Mouse (Mus musculus) adrenal gland, postnatal 25 days (tissue): ENCODE data around the gene Nxpe2. TPM values are rescaled to one million over a fixed set of nuclear protein-coding genes. Genes with fewer than 3 reads are reported as not detected.

ENCODE experiments used
- DNase-seq: peaks from one replicate; pipeline ENCODE4 v3.0.0; 2021; ENCODE audit warnings: mixed read lengths
- long read RNA-seq: library from polyadenylated mRNA; stranded (forward); transcript quantifications from one replicate; pipeline ENCODE4 v2.0.0, GENCODE M21; 2021
- total RNA-seq: library from RNA; stranded (reverse); gene quantifications from 2 replicates; pipeline ENCODE4 v1.2.3, GENCODE M21; 2021

Gene Nxpe2
- 0.48 and 0.85 TPM in 2 replicates for total RNA-seq
- long read RNA-seq, partial matches to known transcripts, result 0 of 5 reads
- long read RNA-seq, other reads (novel, unspliced or antisense), result 4 of 5 reads

DNA sequence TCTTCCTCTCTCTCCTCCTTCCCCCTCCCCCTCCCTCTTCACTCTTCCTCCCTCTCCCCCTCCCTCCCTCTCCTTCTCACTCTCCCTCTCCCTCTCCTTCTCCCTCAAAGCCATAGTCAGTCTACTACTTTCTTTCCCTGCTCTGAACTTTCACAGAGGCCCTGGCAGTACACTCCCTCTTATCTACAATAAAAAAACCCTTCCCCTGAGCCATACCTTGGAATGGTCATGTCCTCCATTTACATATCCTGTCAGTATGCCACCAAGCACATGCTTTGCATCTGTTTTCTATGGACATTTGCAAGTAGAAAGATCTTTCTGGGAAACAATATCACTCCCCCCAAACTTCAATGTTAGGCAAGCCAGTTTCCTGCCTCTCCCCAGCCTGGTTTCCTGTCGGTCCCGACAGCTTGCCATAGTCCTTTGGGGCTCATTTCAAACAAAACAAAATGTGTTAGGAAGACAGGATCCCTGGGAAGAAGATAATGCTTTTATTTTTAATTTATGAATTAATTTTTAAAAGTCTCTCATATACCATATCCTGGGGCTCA, at the start of gene Nxpe2:
TSS of gene Nxpe2 (minus strand) at position 307 of the 551 bp plus-strand sequence.
- no peak for DNase-seq

DNA sequence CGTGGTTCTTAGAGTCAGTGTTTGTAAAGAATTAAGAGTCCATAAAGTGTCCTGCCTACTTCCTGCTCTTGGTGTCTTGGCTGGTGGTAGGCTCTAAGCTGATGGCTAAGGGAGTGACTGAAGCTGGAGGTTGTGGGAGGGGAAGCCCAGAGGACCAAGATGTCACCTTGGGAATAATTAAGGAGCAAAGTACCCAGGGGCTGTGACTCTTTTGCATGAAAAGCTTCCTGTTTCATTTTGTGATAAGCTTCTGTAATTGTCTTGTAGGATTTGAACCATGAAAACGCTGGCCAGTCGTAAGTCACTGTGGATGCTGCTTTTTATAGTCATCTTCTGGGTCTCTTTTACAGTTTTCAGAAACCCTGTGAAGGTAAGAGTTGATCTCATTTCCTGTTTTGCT, 36.7 kb upstream of the Nxpe2 start:
- DNase-seq, result no peak

DNA sequence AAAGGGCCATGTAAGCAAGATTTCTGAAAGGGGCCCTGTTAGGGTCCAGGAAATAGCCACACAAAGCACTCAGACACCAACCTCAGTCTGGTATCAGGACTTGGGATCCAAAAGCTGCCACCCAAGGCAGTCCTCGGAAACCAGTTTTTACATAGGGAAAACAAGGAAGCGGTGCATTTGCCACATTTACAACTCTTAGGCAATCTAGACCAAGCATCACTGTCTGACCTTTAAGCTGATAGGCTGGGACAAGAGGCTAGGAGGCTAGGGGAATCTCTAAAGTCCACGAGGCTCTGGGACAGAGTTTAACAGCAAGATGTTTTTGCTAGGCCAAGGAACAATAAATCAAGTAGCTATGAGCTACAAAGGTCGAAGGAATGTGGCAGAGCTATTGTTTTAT, 35.2 kb upstream of the Nxpe2 start:
- DNase-seq, result no peak

DNA sequence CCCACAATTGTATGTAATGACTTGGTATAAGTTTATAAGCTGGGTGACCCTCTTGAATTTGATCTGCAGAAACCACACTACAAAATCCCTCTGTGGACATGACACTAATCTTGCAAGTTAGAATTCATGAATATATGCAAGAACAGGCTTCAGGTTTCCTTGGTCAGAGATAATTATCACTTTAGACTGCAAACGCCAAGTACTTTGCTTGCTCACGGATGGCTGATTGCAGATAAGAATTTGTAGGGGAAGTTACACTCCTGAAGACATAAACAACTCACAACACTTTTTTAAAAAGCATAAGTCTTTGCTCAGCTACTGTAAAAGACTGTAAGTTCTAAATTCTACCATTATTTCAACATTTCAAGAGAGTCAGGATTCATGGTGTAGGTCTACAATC, 21.1 kb upstream of the Nxpe2 start:
- DNase-seq, result no peak

DNA sequence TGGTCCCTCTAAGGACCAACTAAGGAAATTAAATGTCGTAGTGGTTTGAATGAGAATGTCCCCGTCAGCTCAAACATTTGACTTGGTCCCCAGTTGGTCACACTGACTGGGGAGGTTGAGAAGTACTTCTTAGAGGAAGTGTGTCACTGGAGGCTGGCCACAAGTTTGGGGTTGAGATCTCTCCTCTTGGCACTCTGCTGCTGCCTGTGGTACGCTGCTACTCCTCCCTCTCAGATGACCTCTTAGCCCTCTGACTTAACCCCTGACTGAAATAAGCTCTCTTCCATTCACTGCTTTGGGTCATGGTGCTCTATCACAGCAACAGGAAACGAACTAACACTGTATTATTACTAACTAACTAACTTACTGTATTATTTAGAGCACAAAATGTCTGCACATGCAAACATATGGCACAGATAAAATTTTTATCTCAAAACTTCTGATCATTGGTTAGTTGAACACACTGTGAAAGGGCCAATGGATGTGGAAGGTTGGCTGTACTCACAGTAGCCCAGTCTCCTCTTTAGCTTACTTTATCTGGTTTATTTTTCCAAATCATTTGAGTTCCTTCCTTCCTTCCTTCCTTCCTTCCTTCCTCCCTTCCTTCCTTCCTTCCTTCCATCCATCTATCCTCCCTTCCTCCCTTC, 20.1 kb upstream of the Nxpe2 start:
- DNase-seq, result no peak

DNA sequence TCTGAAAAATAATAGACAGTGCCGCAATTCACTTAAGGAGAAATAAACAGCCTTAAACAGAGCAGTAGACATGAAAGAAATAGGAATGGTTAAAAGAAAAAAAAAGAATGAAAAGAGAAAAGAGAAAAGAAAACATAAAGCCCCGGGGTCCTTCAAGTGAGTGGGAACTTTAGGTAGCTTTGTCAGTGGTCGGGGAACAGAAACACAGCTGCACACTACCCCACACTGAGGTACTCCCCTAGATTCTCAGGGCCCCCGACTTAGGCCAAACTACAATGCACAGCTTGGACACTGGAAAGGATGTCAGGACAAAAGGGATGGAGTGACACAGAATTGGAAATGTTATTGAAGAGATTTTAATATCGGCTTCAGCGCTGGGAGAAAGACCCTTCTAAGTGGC, 9.5 kb upstream of the Nxpe2 start:
- DNase-seq, result no peak

DNA sequence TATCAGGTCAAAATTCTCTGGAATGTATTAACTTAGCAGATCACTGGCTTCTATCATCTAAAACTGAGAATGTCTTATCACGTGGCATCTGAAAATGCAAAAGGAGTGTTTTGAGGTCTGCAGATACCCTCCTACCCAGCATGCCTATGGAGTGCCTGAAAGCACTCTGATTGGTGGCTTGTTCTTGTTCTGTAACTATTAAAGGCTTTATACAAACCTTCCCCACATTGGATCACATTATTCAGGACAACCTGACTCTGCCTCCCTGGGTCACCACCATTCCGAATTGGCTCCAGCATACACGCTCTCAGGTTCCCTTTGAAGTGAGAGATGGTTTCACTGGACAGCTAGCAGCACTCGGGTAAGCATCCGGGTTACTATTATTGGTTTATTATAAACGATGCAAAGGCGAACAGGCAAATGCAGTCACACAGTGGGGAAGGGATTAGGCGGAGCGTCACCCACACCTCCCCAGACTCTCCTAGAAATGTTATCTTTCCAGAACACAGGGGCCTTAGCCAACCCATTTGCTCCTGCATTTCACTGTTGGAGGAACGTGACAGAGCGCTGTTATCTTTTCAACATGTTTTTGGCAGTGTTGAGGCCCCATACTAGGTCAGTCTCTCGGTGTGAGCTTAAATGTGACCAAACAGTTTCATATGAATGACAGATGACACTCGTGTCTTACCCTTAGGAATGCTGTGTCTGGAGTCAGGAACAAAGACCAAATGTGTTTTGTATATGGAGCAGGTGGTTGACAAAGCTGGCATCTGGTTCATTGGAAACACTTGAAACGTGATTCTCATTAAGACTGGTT, 8.8 kb upstream of the Nxpe2 start:
- DNase-seq, result no peak

DNA sequence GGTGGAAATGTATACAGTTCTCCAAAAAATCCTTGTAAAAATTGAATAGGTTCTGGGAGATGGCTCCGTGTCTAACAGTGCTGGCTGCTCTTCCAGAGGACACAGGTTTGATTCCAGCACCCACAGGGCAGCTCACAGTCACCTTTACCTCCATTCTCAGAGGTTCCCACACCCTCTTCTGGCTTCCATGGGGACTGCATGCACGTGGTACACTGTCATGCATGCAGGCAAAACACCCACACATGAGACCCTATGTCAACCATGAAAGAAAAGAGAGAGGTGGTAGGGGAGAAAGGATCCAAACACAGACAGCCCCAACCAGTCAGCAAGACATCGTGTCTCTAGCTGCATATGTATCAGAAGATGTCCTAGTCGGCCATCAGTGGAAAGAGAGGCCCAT, 7.6 kb upstream of the Nxpe2 start:
- DNase-seq, result no peak

DNA sequence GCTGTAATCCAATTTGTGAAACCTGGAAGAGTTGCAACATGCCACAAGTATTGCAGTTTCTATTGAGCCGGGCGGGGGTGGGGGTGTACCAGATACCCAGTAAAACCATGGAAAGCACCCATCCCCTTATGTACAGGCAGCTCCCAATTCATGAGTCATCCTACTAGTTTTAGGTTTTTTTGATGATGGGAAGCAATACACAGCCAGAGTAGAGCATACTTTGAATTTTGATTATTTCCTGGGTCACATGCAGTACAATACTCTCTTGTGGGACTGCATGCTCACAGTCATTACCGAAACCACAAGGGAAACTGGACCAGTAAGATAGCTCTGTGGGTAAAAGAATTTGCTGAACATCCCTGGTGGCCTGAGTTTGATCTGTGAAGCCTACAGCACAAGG, 3.8 kb upstream of the Nxpe2 start:
- no peak for DNase-seq

DNA sequence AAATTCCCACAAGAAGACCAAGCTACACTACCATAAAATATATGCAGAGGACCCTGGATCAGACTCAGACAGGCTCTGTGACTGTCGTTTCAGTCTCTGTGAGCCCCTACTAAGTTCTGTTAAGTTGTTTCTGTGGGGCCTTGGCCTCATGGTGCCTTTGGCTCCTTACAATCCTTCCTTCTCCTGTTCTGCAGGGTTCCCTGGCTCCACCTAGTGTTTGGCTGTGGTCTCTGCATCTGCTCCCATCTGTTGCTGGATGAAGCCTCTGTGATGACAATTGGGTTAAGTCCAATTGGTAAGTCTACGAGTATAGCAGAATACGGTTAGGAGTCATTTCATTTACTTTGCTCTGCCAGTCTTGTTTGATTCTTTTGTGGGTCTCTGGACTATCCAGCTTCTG, 1.5 kb upstream of the Nxpe2 start:
- DNase-seq, result peak; percentile 75

DNA sequence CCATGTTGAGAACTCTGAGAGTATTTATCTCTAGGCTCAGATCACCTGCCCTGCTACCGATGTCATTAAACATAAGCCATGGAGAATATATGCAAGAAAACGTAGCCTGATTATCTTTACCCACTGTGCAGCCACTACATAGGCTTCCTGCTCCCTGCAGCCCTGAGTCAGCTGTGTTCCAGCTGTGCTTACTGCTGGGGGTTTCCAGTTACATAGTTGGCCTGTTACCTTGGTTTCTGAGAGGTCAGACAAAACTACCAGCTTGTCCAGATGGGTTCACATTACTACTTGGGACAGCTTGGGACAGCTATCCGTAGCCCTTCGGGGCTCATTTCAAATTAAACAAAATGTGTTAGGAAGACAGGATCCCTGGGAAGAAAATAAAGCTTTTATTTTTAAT, 868 bp upstream of the Nxpe2 start:
- DNase-seq, result no peak

DNA sequence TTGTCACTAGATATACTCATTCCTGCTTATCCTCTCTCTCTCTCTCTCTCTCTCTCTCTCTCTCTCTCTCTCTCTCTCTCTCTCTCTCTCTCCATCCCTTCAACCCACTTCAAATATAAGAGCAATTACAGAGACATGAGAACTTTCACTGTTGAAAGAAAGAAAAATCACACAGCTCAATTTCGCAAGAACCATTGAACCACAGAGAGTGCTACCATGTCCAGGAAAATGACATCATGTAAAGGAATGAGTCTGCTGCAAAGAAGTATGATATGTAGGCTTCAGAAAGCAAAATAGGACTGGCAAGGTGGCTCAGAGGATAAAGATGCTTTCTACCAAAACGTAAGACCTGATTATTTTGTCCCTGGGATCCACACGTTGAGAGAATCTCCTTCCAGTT, 7.4 kb downstream of the Nxpe2 start:
- no peak for DNase-seq

DNA sequence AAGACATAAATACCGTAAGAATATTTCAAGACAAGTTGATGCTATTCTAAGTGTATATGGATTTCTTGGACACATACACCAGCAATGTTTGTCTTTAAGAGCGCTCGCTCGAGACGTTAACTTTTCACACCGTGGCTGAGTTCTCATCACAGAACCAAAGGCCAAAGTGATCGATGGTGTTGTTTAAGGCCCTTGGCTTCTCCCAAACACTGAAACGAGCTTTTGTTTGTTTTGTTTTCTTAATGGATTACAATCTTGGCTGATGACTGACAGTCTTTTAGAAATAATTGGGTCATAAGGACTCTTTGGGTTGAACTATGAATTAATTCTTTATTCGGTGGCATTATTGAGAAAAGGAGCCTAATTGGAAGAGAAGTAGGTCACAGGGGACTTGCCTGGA, 7.8 kb downstream of the Nxpe2 start:
- DNase-seq, result no peak

DNA sequence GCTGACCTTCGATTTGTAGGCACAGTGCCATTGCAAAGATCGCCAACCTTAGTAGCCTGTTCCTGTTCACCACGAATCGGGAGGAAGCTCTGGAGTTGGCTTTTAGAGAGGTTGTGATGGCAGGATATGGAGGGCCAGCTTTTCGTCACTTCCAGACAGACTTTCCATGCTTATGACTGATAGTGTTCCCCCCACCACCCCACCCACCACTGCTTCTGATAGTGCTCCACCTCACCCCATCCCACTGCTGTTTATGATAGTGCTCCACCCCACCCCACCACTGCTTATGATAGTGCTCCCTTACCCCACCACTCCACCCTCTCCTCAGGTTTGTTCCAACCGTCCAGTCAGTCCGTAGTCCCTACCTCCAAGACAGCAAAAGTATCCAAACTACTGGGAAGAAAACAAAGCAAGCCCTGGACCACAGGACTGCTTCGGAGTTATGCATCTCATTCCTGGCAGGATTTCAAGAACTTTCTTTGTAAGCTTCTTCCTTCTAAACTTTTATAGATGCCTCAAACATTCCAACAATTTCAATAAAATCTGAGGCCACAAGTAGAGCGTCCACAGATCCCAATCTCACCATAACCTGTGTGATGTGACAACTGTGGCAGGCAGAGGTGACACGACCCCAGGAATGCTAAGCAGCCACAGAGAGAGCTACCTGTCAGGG, 12.4 kb downstream of the Nxpe2 start:
- no peak for DNase-seq

DNA sequence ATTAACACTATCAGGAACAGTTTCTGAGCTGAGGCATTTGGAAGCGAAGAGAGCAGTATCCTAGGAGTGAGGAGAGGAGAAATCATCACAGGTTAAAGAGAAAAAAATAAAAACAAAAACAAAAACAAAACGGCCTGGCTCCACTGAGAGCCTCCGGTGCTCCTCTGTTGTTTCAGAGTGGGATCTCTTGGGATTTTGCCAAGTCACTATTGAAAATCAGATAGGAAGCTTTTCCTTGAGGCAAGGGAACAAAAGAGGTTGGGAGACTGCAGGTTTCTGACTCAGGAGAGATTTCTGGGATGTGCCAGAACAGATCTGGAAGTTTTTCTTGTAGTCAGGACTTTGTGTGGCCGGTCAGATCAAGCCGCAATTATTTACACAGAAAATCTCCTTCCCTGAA, 13.7 kb downstream of the Nxpe2 start:
- no peak for DNase-seq

DNA sequence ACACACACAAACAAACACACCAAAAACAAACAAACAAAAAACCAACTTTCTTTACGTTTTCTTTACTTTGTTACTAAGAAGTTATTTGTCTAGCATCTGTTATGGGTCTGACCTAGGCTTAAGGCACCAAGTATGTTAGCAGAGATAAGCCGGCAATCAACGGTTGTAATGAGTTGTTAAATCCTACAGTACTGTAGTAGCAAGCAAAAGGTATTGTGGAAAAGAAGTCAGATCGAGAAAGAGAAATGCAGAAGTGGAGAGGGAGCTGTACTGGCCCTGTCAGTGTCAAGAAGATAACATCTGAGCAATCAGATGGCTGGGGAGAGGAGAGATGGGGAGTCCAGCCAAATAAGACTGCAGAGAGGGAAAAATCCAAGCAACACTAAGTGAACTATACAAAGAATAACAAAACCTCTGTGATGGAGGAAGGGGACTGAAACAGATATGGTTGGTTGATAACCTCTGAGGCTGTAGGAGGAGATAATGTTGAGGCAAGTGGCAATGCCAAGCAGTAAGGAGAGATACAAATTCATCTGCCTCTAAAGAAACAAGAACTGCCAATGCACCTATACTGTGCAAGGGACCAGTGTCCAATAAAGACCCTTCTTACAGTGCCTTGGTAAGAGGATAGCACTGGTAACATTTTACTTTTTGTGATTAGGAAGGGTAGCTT, 14.3 kb downstream of the Nxpe2 start:
- no peak for DNase-seq

DNA sequence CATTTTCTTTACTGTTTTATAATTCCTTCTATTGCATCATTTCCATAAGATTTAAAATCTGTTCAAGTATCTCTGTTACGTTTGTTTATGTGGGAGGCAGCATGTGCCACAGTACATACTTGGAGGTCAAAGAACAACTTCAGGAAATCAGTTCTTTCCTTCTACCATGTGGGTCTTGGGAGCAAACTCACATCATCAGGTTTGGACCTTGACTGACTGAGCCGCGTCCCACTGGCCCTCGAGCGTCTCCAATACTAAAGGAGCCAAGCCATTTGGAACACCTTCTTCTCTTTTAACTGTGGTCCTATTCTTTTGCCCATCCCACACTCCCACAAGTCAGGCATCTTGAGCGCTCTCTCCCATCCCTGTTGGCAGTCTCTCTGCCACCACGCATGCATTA, 23.7 kb downstream of the Nxpe2 start:
- DNase-seq, result no peak

DNA sequence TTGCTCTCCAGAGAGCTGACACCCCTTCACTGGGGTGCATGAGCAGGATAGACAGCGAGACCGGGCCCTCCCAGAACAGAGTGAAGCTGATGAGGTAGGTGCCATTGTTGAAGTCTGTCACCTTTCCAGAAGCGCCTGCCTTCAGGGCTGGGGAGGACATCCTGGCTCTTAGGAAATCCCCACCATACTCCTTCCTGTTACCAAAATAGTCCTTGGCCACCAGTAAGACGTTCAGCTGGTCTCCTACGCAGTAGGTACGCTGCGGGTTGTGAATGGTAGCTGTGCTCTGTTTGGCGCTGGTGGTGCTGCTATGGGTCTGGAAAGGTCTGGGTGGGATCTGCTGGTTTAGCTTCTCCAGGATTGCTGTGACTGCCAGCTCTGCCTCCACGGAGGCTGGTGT, 26.9 kb downstream of the Nxpe2 start:
- no peak for DNase-seq

DNA sequence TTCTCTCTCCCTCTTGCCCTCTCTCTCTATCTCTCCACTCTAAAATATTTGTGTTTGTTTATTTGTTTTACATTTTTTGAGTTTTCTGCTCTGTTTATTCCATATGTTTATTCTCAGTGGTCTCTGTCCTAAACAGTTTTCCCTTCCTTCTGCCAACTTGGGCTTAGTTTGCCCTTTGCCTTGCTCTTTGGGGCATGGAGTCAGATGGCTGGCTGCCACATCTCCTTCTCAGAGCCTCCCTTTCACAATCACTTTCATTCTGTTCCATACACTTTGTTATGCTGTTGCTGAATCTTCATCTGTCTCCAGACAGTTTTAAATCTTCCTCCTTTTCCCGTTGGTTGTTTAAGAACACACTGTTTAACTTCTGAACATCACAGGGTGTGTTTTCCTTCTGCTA, 37.4 kb downstream of the Nxpe2 start:
- peak; percentile 10 for DNase-seq

DNA sequence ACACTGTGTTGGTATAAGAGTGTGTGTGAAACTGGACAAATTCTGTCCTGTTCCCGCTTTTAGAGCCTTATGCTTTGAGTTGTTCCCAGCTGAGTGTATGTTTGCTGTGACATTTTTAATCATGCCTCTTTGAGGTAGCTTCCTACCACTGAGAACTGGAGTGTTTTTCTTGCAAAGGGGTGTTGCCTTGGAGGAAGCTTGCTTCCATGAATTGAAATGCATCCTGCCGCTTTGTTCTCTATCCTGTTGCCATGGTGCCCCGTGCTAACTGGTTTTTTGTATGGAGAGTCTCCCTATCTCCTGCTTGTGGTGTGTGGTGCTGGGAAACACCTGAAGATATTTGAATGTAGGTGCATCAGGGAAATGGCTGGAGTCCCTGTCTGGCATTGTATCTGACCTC, 39.1 kb downstream of the Nxpe2 start:
- peak; percentile 3 for DNase-seq

DNA sequence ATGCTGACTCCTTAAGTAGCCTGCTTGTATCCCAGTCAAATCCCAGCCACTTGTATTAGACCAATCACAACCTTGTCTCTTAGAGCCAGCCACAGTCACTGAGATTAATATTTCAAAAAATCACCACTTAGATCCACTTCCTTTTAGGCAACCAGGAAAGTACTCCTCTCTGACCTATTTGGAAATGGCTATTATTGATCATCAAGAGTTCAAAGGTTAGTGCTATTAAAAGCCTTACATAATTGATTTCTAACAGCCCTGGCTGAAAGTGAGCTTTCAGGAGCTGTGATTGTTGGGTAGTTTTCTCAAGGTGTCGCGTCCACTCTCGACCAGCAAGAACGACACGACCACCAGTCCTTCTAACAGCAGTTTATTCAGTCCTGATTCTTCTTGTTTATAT, 42.0 kb downstream of the Nxpe2 start:
- DNase-seq, result no peak

DNA sequence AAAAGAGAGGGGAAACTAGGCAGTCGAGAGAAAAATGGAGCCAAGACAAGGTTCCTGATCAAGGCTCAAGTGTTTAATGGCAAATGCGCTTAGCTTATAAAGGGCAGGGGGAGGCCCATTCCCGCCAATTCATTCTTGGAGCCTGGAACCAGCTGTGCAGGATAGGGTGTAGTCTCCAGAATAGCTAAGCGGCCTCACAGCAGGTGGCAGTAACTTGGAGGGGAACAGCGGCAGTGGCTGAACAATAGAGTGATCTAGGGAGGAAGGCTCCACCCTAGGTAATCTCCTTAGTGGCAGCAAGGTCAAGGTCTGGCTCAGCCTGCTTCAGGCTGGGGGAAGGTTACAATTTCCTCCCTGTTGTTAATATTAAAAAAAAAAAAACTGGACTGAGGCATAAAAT, 49.7 kb downstream of the Nxpe2 start:
- peak; percentile 2 for DNase-seq

DNA sequence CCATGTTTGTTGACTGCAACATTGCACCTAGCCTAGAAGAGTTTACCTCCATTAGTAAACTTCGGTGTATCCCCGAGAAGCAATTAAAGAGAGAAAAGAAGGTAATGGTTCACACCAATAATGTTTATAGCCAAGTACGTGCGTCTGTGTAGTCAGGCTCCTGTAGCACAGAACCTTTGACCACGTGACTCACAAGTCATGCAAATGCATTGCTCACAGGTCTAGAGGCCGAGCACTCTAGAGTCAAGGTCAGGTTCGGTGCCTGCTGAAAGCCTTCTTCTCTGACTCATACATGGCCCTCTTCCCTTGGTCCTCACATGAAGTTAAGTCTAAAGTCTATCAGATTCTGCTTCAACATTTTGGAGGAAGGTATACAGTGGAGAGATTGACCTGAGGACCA, 54.3 kb downstream of the Nxpe2 start:
- no peak for DNase-seq
